Mouse (Mus musculus) stomach, postnatal 0 days (tissue): ENCODE measurements around the gene Zfp536.

Source experiments
- CTCF ChIP-seq: IDR thresholded peaks from 2 replicates; pipeline ENCODE4 v1.5.1; 2016; ENCODE audit warnings: antibody characterized with exemption, low read depth, mild to moderate bottlenecking, moderate library complexity
- EP300 ChIP-seq: optimal IDR thresholded peaks from 2 replicates; pipeline ENCODE3; 2016; ENCODE audit warnings: antibody characterized with exemption

DNA sequence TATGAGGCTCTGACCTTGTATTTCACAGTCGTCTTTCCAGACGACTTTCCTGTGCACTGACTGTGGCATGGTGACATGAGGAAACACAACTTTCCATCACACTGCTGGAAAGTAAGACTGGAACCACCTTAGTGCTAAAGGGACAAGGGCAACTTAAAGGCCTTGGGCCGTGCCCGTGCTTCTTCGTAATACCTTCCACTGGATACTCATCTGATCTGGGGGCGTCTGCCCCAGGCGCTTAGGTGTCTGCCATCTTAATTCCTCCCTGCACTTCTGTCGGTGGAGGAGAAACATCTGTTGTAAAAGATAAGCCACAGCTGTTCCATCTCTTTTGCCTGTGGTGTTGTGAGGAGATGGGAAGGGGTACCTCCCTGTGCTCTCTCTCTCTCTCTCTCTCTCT is 299.2 kb downstream of the Zfp536 start:
- no peak for TF ChIP-seq CTCF
- no peak for TF ChIP-seq EP300
